Mouse (Mus musculus): ENCODE results near the gene Frmd4a.

DNA sequence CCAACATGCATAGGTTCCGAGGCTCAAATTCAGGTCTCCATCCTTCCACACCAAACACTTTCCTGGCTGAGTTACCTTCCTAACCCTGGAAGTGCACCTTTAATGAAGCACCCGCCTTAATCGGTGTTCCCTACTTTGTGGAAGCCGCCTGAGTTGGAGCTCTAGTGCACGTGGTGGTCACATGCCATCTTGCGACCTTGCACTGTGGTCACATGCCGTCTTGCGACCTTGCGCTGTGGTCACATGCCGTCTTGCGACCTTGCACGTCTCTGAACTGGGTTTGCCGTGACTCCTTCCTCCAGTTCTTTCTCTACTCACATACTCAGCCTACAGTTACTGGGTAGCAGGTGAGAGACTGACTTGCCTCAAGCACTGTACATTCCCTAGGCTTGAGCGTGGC lies 531.8 kb downstream of the Frmd4a start:
- no peak for TF ChIP-seq CTCF (IDR thresholded peaks at IDR 0.05; ENCODE audit: low read depth)
- no peak for TF ChIP-seq EP300 (IDR thresholded peaks at IDR 0.05; ENCODE audit: low read depth)

Data from heart, postnatal 0 days (tissue).